Mouse (Mus musculus) embryonic facial prominence, embryonic 10.5 days (tissue): ENCODE measurements around the gene Tmem80. TPM values are rescaled to one million over a fixed set of nuclear protein-coding genes. Genes with fewer than 3 reads are reported as not detected.

Experiments used
- DNase-seq: peaks from one replicate; pipeline ENCODE4 v3.0.0-alpha.2; 2017; ENCODE audit warnings: low spot score
- H3K27ac ChIP-seq: fragments of 300-500 bp; sonication (generic); replicated peaks from 2 replicates; pipeline ENCODE4 v1.5.1; 2016; ENCODE audit warnings: mild to moderate bottlenecking
- H3K27me3 ChIP-seq: fragments of 300-500 bp; sonication (generic); replicated peaks from 2 replicates; pipeline ENCODE4 v1.6.1; 2016; ENCODE audit warnings: low read depth, mild to moderate bottlenecking; ENCODE audit not compliant: poor library complexity, severe bottlenecking
- H3K36me3 ChIP-seq: fragments of 300-500 bp; sonication (generic); replicated peaks from 2 replicates; pipeline ENCODE4 v1.6.1; 2016; ENCODE audit warnings: mild to moderate bottlenecking, moderate library complexity
- H3K4me1 ChIP-seq: fragments of 300-500 bp; sonication (generic); 2 replicates; pipeline ENCODE4 v1.6.1; 2016
- H3K4me3 ChIP-seq: fragments of 300-500 bp; sonication (generic); 2 replicates; pipeline ENCODE4 v1.5.1; 2016; ENCODE audit warnings: mild to moderate bottlenecking, moderate library complexity
- H3K9me3 ChIP-seq: fragments of 300-500 bp; sonication (generic); 2 replicates; pipeline ENCODE4 v1.6.1; 2016; ENCODE audit warnings: mild to moderate bottlenecking
- WGBS: fragments of 180-500 bp; shearing (Covaris S2); methylation state at CpG from one replicate; pipeline ENCODE4 v1.1.7; 2016; 5-methylcytosine and 5-hydroxymethylcytosine counted together
- polyA plus RNA-seq: library from polyadenylated mRNA; unstranded; fragments of >200 nt; fragmentation: Nextera tagmentation; extraction: Ambion mirVana; gene quantifications from 2 replicates; pipeline ENCODE4 v1.2.1, GENCODE M21; 2016

Gene Tmem80
- polyA plus RNA-seq: 44.9 and 49.0 TPM in 2 replicates

GRCm38 (mm10) chr7:141327469-141328372, at the start of gene Tmem80, which contains the start of gene Deaf1:
Tmem80 (plus strand) TSS chr7:141327739.
Deaf1 (minus strand) TSS chr7:141327690.
- Histone ChIP-seq H3K4me1 (peaks cover 33% of the 10 kb centered on the region), H3K27ac (peak within 1 kb of the TSS; percentile 98), H3K9me3 (no peaks in the 10 kb centered on the region), H3K4me3 (peak within 1 kb of the TSS; percentile 77), H3K27me3 (no peaks in the 10 kb centered on the region), H3K36me3 (peaks cover 34% of the 10 kb centered on the region)
- under 1% methylated on average over 105 of the region's 105 CpGs for WGBS
- DNase-seq: peak; percentile 98

DNA sequence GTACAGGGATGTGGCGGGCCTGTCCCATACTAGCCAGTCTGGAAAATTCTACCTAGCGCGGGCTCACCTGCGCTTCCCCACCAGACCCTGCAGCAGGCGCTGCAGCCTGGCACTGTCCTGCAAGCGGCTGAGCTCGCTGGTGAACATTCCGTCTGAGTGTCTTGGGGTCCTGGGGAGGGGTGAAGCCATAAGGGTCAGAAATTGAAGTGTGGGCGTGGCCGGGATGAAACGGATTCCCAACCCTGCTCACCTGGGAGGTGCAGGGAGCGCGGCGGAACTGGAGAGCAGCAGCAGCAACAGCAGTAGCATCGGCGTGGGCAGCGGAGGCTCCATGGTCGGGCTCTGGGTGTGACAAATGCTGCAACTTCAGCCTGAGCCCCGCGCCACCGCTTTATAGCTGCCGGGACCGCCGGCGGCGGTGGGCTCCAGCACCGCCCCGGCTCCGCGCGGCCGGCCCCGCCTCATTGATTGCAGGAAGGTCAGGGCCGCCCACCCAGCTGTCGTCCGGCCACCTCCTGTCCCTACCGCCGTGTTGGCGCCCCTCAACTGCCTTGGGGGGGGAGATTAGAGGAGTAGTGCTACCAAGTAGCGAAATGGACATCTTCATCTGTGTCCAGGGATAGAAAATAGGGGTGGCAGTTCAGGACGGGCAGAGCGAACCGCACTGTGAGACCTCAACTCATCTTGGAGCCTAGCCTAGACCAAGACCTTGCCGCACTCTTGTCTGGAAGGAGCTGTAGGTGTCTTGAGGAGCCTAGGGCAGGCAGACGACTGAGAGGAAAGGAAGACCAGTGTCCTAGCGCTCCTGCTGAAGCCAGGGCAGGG, 48.6 kb upstream of the Tmem80 start, which contains the start of gene Sct:
TSS of gene Sct (minus strand) at position 368 of the 825 bp plus-strand sequence.
- peak; percentile 76 for DNase-seq
- H3K9me3 ChIP-seq: no peaks in the 10 kb centered on the region
- peaks cover 41% of the 10 kb centered on the region for H3K27me3 ChIP-seq
- peak within 1 kb of the TSS; percentile 63 for H3K4me3 ChIP-seq
- peaks cover 49% of the 10 kb centered on the region for H3K4me1 ChIP-seq
- peak within 1 kb of the TSS; percentile 45 for H3K27ac ChIP-seq
- no peaks in the 10 kb centered on the region for H3K36me3 ChIP-seq
- WGBS: 2% methylated on average over 46 of the region's 46 CpGs

GRCm38 (mm10) chr7:141281442-141281841, 46.1 kb upstream of the Tmem80 start:
- Histone ChIP-seq H3K9me3 (no peaks in the 10 kb centered on the region), H3K27me3 (peaks cover 37% of the 10 kb centered on the region), H3K4me3 (no peak overlapping the region), H3K27ac (no peak overlapping the region), H3K36me3 (no peaks in the 10 kb centered on the region), H3K4me1 (peaks cover 37% of the 10 kb centered on the region)
- DNase-seq: no peak
- 67% methylated on average over 6 of the region's 6 CpGs for WGBS

GRCm38 (mm10) chr7:141282756-141283155, 44.8 kb upstream of the Tmem80 start:
- 87% methylated on average over 4 of the region's 4 CpGs for WGBS

GRCm38 (mm10) chr7:141288042-141288441, 39.5 kb upstream of the Tmem80 start:
- H3K4me3 ChIP-seq: no peak overlapping the region
- H3K9me3 ChIP-seq: no peaks in the 10 kb centered on the region
- WGBS: 86% methylated on average over 3 of the region's 3 CpGs
- peaks cover 41% of the 10 kb centered on the region for H3K27me3 ChIP-seq
- no peaks in the 10 kb centered on the region for H3K36me3 ChIP-seq
- no peak overlapping the region for H3K27ac ChIP-seq
- no peak for DNase-seq
- peaks cover 18% of the 10 kb centered on the region for H3K4me1 ChIP-seq

More at GRCm38 (mm10) chr7:141282756-141283155, 44.8 kb upstream of the Tmem80 start:
- Histone ChIP-seq H3K4me3 (no peak overlapping the region), H3K36me3 (no peaks in the 10 kb centered on the region), H3K27me3 (peaks cover 25% of the 10 kb centered on the region), H3K27ac (no peak overlapping the region), H3K4me1 (peaks cover 24% of the 10 kb centered on the region), H3K9me3 (no peaks in the 10 kb centered on the region)
- DNase-seq: no peak

GRCm38 (mm10) chr7:141291921-141292582, 35.5 kb upstream of the Tmem80 start, which contains the start of gene Drd4:
Drd4 (plus strand) TSS chr7:141292006.
- Histone ChIP-seq H3K4me1 (peaks cover 36% of the 10 kb centered on the region), H3K9me3 (no peaks in the 10 kb centered on the region), H3K27me3 (peaks cover 77% of the 10 kb centered on the region), H3K4me3 (peak within 1 kb of the TSS; percentile 70), H3K27ac (peak within 1 kb of the TSS; percentile 77), H3K36me3 (peaks cover 15% of the 10 kb centered on the region)
- peak; percentile 84 for DNase-seq
- 1% methylated on average over 46 of the region's 46 CpGs for WGBS

DNA sequence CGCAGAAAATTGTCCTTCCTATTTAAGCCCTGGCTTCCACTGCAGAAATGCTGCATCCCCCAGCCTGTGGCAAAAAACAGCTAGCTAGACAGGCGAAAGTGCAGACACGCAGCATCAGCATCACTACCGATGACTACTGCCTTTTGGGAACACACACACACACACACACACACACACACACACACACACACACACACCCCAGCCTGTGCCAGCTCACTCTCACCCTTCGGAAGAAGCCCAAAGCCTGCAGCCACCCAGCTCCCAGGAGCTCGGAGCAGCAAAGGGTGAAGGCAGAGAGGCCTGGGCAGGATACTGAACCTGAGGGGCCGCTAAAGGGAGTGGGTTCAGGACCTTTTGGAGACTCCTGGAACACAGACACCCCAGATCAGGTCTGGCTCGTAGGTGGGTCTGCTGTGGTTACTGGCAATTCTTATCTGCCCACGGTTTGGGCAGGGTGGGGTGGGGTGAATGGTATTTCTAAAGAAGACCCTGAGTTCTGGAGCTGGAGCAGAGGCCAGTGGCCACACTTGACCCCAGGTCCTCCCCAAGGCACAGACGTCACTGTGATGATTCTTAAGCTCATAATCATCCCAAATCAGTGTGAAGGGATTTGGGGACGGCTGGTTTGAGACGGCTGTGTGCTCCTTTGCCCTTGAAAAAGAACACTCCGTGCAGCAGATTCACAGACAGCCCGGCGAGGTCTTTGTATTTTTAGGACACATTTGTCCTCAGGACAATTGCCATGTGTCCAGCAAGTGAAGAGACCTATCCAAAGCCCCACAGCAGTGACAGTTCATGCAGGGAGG, 34.8 kb upstream of the Tmem80 start:
- peak overlapping the region; percentile 77; the same call in 1 of the 2 replicates for H3K27ac ChIP-seq
- peak; percentile 42 for DNase-seq
- H3K4me3 ChIP-seq: peak overlapping the region; percentile 70
- peaks cover 22% of the 10 kb centered on the region for H3K36me3 ChIP-seq
- WGBS: 28% methylated on average over 15 of the region's 15 CpGs
- no peaks in the 10 kb centered on the region for H3K9me3 ChIP-seq
- peaks cover 77% of the 10 kb centered on the region for H3K27me3 ChIP-seq
- peaks cover 36% of the 10 kb centered on the region for H3K4me1 ChIP-seq

DNA sequence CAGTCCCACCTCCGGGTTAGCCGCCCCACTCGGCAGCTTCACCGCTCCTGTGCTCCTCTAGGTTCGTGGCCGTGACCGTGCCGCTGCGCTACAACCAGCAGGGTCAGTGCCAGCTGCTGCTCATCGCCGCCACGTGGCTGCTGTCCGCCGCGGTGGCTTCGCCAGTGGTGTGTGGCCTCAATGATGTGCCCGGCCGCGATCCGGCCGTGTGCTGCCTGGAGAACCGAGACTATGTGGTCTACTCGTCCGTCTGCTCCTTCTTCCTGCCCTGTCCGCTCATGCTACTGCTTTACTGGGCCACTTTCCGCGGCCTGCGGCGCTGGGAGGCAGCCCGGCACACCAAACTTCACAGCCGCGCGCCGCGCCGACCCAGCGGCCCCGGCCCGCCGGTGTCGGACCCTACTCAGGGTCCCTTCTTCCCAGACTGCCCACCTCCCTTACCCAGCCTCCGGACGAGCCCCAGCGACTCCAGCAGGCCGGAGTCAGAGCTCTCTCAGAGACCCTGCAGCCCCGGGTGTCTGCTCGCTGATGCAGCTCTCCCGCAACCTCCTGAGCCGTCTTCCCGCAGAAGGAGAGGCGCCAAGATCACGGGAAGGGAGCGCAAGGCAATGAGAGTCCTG, 33.6 kb upstream of the Tmem80 start:
- Histone ChIP-seq H3K9me3 (no peaks in the 10 kb centered on the region), H3K4me3 (peak overlapping the region; percentile 70), H3K36me3 (peaks cover 31% of the 10 kb centered on the region), H3K27me3 (peaks cover 75% of the 10 kb centered on the region), H3K27ac (peak overlapping the region; percentile 31), H3K4me1 (peaks cover 36% of the 10 kb centered on the region)
- under 1% methylated on average over 53 of the region's 53 CpGs for WGBS
- peak; percentile 71 for DNase-seq

GRCm38 (mm10) chr7:141294479-141294878, 33.1 kb upstream of the Tmem80 start:
- DNase-seq: no peak
- H3K27me3 ChIP-seq: peaks cover 72% of the 10 kb centered on the region
- peak overlapping the region; percentile 70 for H3K4me3 ChIP-seq
- no peak overlapping the region for H3K27ac ChIP-seq
- H3K4me1 ChIP-seq: peaks cover 36% of the 10 kb centered on the region
- 5% methylated on average over 22 of the region's 22 CpGs for WGBS
- no peaks in the 10 kb centered on the region for H3K9me3 ChIP-seq
- H3K36me3 ChIP-seq: peaks cover 37% of the 10 kb centered on the region

DNA sequence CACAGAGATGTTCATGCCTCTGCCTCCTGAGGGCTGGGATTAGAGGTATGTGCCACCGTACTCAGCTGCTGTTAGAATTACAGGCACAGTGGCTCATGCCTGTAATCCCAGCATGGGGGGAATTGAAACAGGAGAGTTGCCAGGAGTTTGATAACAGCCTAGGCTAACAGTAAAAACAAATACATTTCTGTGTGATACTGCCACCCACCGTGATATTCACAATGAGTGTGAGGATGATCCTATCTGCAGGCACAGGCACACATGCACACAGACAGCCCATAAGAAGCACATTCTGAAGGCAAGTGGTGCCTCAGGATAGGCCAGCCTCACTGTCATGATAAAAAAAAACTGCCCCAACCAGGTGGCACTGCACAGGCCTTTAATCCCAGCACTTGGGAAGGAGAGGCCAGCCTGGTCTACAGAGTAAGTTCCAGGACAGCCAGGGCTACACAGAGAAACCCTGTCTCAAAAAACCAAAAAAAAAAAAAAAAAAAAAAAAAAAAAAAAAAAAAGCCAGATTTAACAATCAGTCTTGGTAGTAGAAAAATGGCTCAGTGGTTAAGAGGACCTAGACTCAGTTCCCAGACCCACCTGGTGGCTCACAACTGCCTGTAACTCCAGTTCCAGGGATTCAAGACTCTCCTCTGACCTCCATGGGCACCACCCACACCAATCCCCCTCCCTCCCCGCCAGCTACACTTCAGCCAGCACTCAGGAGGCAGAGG, 29.5 kb upstream of the Tmem80 start:
- peaks cover 18% of the 10 kb centered on the region for H3K4me1 ChIP-seq
- no peaks in the 10 kb centered on the region for H3K9me3 ChIP-seq
- H3K27me3 ChIP-seq: peaks cover 36% of the 10 kb centered on the region
- H3K27ac ChIP-seq: no peak overlapping the region
- WGBS: 91% methylated on average over 3 of the region's 3 CpGs
- H3K4me3 ChIP-seq: no peak overlapping the region
- no peak for DNase-seq
- peaks cover 73% of the 10 kb centered on the region for H3K36me3 ChIP-seq
